In genomic region chr2:17187822-17188221, GRCm38 (mm10) we compare ENCODE assay signal across 17 mouse cellular contexts.
A peak's percentile ranks its signal among the peaks of the same experiment; 100 is the strongest.
DNase-seq lines count a peak whose midpoint lies in the region; ATAC-seq and TF ChIP-seq lines count a peak whose summit lies in the region.
"Had no signal": no experiment of that assay in that cellular context is flagged by ENCODE, and none has a peak within 500 bp of the region (broad histone marks: within the 10 kb centered on the region; RNA-seq: fewer than 3 reads in every experiment).

No protein-coding gene starts in this region.

- H3K4me3 ChIP-seq in heart, postnatal 0 days (ENCODE audit: low read depth, low read length) = no peak overlapping the region
- H3K4me3 ChIP-seq in lung, embryonic 14.5 days (ENCODE audit: low read depth, low read length) = no peak overlapping the region
- H3K4me3 ChIP-seq in thymus, adult 2 months (ENCODE audit: control insufficient read depth, insufficient read depth, low read length) = no peak overlapping the region
- H3K4me3 ChIP-seq: embryonic facial prominence, embryonic 15.5 days; forebrain, embryonic 10.5 days; heart, embryonic 15.5 days; lung, embryonic 15.5 days had no signal

- no peak for TF ChIP-seq EP300 in heart, postnatal 0 days (IDR thresholded peaks at IDR 0.05; ENCODE audit: low read depth)

- TF ChIP-seq CTCF in heart, postnatal 0 days (IDR thresholded peaks at IDR 0.05; ENCODE audit: low read depth) = peak; percentile 39
- TF ChIP-seq CTCF in lung, embryonic 14.5 days (IDR thresholded peaks at IDR 0.05; ENCODE audit: low read depth) = peak; percentile 21; the same call in 1 of the 2 replicates
- no peak for TF ChIP-seq CTCF in thymus, adult 2 months (IDR thresholded peaks at IDR 0.05; ENCODE audit: borderline replicate concordance, control insufficient read depth, extremely low read depth, insufficient read depth, low read length, poor library complexity)

- no peak overlapping the region for H3K9ac ChIP-seq in heart, postnatal 0 days (replicated peaks; ENCODE audit: low read depth, low read length)
- H3K9ac ChIP-seq in lung, embryonic 14.5 days = no peak overlapping the region
- H3K9ac ChIP-seq: embryonic facial prominence, embryonic 15.5 days; heart, embryonic 15.5 days; lung, embryonic 15.5 days had no signal

- TF ChIP-seq POLR2A in thymus, adult 2 months (IDR thresholded peaks at IDR 0.05; ENCODE audit: control insufficient read depth, extremely low read depth, insufficient read depth, low read length, poor library complexity) = no peak

- peak; percentile 8 to 15 for DNase-seq in cerebellum, postnatal 10 days
- no peak for DNase-seq in cerebellum, adult 11-12 months
- DNase-seq in heart, postnatal 0 days (ENCODE audit: low spot score) = no peak
- no peak for DNase-seq in heart, postnatal 4 days
- DNase-seq in lung, embryonic 14.5 days = peak; percentile 35
- DNase-seq in lung, adult 18-20 months = no peak
- peak; percentile 41 for DNase-seq in brain, adult 2 months (ENCODE audit: low read depth, low spot score)
- DNase-seq in thymus, adult 2 months = no peak
- DNase-seq: cerebellum, adult 18-20 months; heart, adult 11 months; midbrain, embryonic 14.5 days; right cerebral cortex, adult 18-20 months had no signal

- ATAC-seq in heart, postnatal 0 days (ENCODE audit: insufficient read depth, low read depth) = no peak
- ATAC-seq in lung, embryonic 14.5 days (ENCODE audit: insufficient read depth) = no peak
- ATAC-seq: CD4-positive, CD25-positive, alpha-beta regulatory T cell, adult 4 months had no signal

- no peaks in the 10 kb centered on the region for H3K9me3 ChIP-seq in heart, postnatal 0 days (replicated peaks; ENCODE audit: control insufficient read depth, low read length)
- no peaks in the 10 kb centered on the region for H3K9me3 ChIP-seq in lung, embryonic 14.5 days (ENCODE audit: low read depth, low read length)
- H3K9me3 ChIP-seq: embryonic facial prominence, embryonic 15.5 days; forebrain, embryonic 10.5 days; heart, embryonic 15.5 days; lung, embryonic 15.5 days had no signal

- 47% methylated on average over 1 of the region's 1 CpGs for WGBS in heart, postnatal 0 days
- 68% methylated on average over 1 of the region's 1 CpGs for WGBS in lung, embryonic 14.5 days
- WGBS in thymus, adult 2 months = 82% methylated on average over 1 of the region's 1 CpGs

- no peaks in the 10 kb centered on the region for H3K27me3 ChIP-seq in heart, postnatal 0 days (ENCODE audit: control insufficient read depth, insufficient read depth, low read length)
- H3K27me3 ChIP-seq in lung, embryonic 14.5 days (ENCODE audit: insufficient read depth, low read length) = no peaks in the 10 kb centered on the region
- H3K27me3 ChIP-seq in thymus, adult 2 months (ENCODE audit: control insufficient read depth, insufficient read depth, low read length) = no peaks in the 10 kb centered on the region
- H3K27me3 ChIP-seq: embryonic facial prominence, embryonic 15.5 days; heart, embryonic 15.5 days; lung, embryonic 15.5 days had no signal

- H3K36me3 ChIP-seq in heart, postnatal 0 days (replicated peaks; ENCODE audit: control insufficient read depth, insufficient read depth, low read length) = no peaks in the 10 kb centered on the region
- no peaks in the 10 kb centered on the region for H3K36me3 ChIP-seq in lung, embryonic 14.5 days (ENCODE audit: insufficient read depth)
- H3K36me3 ChIP-seq in thymus, adult 2 months (ENCODE audit: control insufficient read depth, insufficient read depth, low read length) = no peaks in the 10 kb centered on the region
- H3K36me3 ChIP-seq: embryonic facial prominence, embryonic 15.5 days; forebrain, embryonic 10.5 days; heart, embryonic 15.5 days; lung, embryonic 15.5 days had no signal

- no peak overlapping the region for H3K4me2 ChIP-seq in heart, postnatal 0 days (ENCODE audit: low read depth, low read length)
- H3K4me2 ChIP-seq in lung, embryonic 14.5 days = no peak overlapping the region
- H3K4me2 ChIP-seq: embryonic facial prominence, embryonic 15.5 days; heart, embryonic 15.5 days; lung, embryonic 15.5 days had no signal

- H3K4me1 ChIP-seq in heart, postnatal 0 days (ENCODE audit: control insufficient read depth, insufficient read depth) = no peaks in the 10 kb centered on the region
- H3K4me1 ChIP-seq in lung, embryonic 14.5 days (ENCODE audit: insufficient read depth) = no peaks in the 10 kb centered on the region
- H3K4me1 ChIP-seq in thymus, adult 2 months (replicated peaks; ENCODE audit: control insufficient read depth, insufficient read depth, low read length) = no peaks in the 10 kb centered on the region
- H3K4me1 ChIP-seq: embryonic facial prominence, embryonic 15.5 days; forebrain, embryonic 10.5 days; heart, embryonic 15.5 days; lung, embryonic 15.5 days had no signal

- H3K27ac ChIP-seq in heart, postnatal 0 days (ENCODE audit: low read depth) = no peak overlapping the region
- H3K27ac ChIP-seq in lung, embryonic 14.5 days (ENCODE audit: low read depth) = no peak overlapping the region
- H3K27ac ChIP-seq in thymus, adult 2 months (ENCODE audit: control insufficient read depth, insufficient read depth, low read length) = no peak overlapping the region
- H3K27ac ChIP-seq: embryonic facial prominence, embryonic 15.5 days; forebrain, embryonic 10.5 days; heart, embryonic 15.5 days; lung, embryonic 15.5 days had no signal

Comparison
In these comparisons a context has a peak if more than half of its experiments do, and no peak if none do; other contexts are left out.
1. DNase-seq: peak in cerebellum, postnatal 10 days (2 of 2), lung, embryonic 14.5 days (single experiment) and brain, adult 2 months (single experiment); none in cerebellum, adult 11-12 months (single experiment), heart, postnatal 0 days (single experiment), heart, postnatal 4 days (single experiment), lung, adult 18-20 months (0 of 2) and thymus, adult 2 months (single experiment).